Mouse (Mus musculus) bone marrow, adult 2 months (tissue): ENCODE measurements around the gene Nabp2.

Experiments used
- CTCF ChIP-seq: fragments of 200-500 bp; IDR thresholded peaks from 2 replicates; pipeline ENCODE4 v1.5.1; 2011; ENCODE audit warnings: low read length, control low read depth; ENCODE audit not compliant: control insufficient read depth, insufficient read depth
- POLR2A ChIP-seq: fragments of 200-500 bp; IDR thresholded peaks from 2 replicates; pipeline ENCODE4 v1.6.1; 2011; ENCODE audit warnings: low read depth, mild to moderate bottlenecking, control low read depth, low read length, borderline replicate concordance; ENCODE audit not compliant: control insufficient read depth

GRCm38 (mm10) chr10:128408591-128409535 is 2.4 kb downstream of the Nabp2 start:
- no peak for TF ChIP-seq POLR2A
- TF ChIP-seq CTCF, result no peak
